Mouse (Mus musculus) cerebellum, postnatal 25 days (tissue): ENCODE measurements at regions not wholly inside any gene's neighbourhood (a gene's known extent, or its start where the extent isn't known, plus 50 kb on each side); places are given as distances from the start of the nearest gene placed in this dataset.
"Not testable (repeated sequence)": the region's sequence is repeated elsewhere in the genome, so short reads cannot be mapped to it uniquely, and the experiment has no call there.

Experiments used
- DNase-seq, 2 experiments: peaks; one replicate each; pipeline ENCODE4 v3.0.0; 2021; ENCODE audit warnings: mixed read lengths in 2 of 2

- no peak for DNase-seq
Observed at GRCm38 (mm10) chr3:151931096-151931495, 93.7 kb upstream of the Ptgfr start.

DNA sequence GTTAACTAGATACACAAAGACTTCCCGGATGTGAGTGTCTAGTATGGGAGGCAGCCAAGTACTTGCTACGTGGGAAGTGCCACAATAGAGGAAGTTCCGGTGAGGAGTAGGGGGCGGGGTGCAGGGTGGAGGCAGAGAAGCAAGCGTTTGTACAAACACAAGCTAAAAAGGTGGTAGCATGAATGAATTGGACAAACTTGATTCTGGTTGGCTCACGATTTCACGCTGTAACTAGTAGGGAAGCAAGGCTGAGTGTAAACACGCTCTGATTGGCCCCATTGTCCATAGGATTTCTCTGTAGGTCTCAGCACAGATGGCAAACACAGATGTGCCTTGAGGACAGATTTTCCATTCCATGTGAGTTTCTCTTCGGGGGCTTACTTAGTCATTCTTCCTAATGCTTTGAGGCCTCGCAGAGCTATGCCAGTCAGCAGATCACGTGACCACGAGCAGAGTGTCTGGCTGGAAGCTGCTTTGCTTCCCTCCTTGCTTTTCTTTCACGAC is 76.6 kb upstream of the Ptgfr start:
- DNase-seq = no peak

DNA sequence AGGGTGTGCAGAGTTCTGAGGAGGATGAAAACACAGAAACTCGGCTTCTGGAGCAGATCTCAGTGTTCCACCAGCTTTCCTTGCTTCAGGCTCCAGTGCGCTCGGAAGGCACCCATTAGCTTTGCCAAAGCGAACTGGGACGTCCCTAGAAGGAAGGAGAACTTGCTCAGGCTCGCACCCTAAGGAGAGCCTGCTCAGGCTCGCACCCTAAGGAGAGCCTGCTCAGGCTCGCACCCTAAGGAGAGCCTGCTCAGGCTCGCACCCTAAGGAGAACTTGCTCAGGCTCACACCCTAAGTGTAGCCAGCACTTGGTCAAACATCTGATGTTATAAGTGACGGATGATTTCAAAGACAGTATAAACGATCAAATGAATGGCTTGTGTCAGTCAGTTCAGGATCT is 74.9 kb upstream of the Ptgfr start:
- DNase-seq = not testable (repeated sequence)

DNA sequence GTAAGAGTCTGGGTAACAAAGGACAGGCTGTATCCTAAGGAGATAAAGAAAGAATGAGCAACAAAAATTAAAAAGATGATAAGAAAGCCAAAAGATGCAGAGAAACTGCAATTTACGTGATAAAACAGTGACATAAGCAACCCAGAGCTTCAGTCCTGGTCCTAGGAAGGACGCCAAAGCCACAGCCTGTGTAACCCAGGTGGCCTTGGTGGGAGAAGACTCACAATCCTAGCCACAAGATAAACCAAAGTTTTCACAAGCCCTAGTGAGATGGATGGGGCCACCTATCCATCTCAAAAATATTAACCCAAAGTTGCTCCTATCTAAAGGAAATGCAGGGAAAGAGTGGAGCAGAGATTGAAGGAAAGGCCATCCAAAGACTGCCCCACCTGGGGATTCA is 73.4 kb upstream of the Ptgfr start:
- DNase-seq = no peak

GRCm38 (mm10) chr3:151909344-151909743 is 71.9 kb upstream of the Ptgfr start:
- DNase-seq = no peak

DNA sequence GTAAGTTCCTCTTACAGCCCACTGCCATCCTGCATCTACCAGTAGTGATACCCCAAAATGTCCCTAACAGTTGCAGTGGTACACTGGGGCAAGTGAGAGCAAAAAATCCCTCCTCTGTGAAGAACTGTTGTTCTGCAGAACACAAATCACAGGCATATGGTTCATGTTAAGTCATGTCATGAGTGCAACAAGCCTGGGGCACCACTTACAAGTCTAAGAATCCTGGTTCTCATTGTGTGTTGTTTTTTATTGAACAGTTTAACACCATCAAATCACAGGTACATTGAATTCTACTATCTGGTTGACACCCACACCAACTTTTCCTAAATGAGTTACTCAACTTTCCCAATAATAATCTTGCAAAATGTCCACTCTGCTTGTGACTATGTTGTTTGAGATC is 71.5 kb upstream of the Ptgfr start:
- DNase-seq = no peak

DNA sequence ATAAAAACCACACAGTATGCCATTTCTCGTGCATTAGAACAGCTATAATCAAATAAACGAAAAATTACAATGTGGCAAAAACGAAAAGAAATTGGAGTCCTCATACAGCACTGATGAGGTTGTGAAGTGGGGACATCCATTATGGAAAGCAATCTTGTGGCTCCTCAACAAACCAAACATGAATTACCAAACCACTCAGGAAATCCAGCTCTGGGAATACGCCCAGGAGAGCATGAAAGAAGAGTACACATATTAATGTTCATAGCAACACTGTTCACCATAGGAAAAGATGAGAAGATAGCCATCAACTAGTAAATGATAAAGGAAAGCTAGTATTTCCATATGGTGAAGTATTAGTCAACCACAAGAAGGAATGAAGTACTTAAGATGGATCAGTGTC is 68.3 kb upstream of the Ptgfr start:
- DNase-seq = no peak

DNA sequence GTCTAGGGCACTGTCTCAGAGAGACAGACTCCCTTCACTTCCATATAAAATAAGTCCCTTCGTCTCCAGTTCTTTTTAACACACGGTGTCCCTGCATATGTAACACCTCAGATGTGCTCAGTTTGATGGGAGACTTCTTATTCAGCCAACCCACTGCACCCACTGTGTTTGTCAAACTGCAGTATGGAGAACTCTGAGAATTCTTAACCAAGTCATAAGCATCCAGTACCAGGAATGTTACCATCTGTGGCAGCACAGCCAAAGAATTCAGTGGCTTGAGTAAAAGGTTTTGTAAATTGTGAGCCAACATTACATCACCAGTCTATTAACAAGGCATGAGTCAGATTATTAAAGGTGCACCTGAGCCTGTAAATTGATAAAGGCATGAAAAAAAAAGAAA is 65.7 kb upstream of the Ptgfr start:
- no peak for DNase-seq

DNA sequence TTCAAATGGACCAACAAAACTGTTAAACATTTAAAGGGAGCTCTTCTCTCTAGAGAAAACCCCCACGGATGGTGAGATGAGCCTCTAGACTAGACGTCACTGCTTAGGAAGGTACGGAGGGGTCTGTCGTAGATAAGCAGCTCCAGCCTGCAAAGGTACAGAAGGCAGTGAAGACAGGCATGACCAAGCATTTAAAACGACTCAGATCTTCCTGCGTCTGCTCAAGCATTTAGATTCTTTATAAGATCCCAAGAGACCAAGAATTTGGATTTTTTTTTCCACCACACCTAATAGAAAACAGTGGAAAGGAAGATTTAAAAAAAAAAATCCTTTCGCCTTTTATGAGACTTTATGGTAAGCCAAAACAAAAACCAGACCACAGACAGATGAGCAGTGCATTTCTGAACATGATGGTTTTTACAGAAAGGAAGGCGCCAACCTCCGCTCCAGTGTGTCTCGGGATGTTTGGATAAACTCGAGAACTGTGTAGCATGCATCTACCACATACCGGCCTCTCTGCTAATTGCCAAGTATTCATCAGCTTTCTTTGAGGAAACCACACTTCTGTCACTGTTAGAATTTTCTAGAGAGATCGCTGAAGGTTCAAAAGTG is 64.9 kb upstream of the Ptgfr start:
- no peak for DNase-seq

- DNase-seq = no peak
Observed at GRCm38 (mm10) chr3:151899676-151900075, 62.2 kb upstream of the Ptgfr start.

GRCm38 (mm10) chr3:151899094-151899493 is 61.7 kb upstream of the Ptgfr start:
- no peak for DNase-seq

- no peak for DNase-seq
Observed at GRCm38 (mm10) chr3:151896320-151896719, 58.9 kb upstream of the Ptgfr start.

GRCm38 (mm10) chr3:151894712-151895111 is 57.3 kb upstream of the Ptgfr start:
- DNase-seq = no peak

- no peak for DNase-seq
Observed at GRCm38 (mm10) chr3:151893421-151894235, 56.2 kb upstream of the Ptgfr start.

- peak in 1 of 2 experiments; percentile 26 for DNase-seq
Observed at GRCm38 (mm10) chr3:151891760-151892253, 54.4 kb upstream of the Ptgfr start.

- no peak for DNase-seq
Observed at GRCm38 (mm10) chr3:151891336-151891735, 53.9 kb upstream of the Ptgfr start.

- no peak for DNase-seq
Observed at GRCm38 (mm10) chr3:151889738-151890137, 52.3 kb upstream of the Ptgfr start.
